Comparison of ENCODE assay signal across 10 mouse cellular contexts in the genomic region with DNA sequence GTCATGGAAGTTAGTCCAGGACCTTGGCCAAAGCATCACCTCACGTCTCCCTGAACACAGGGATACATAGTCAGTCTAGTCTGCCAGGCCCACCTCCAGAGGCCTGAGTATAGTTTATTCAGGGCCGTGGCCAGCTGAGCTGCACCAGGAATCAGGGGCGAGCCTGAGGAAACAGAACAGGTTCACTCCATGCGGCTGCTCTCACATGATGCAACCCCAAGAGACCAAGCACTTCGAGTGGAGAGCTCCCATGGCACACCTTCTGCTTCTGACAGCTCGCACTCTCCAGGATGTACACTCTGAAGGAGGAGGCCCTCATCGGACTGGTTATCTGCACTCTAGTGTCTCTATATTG.
A peak's percentile ranks its signal among the peaks of the same experiment; 100 is the strongest.
DNase-seq lines count a peak whose midpoint lies in the region; ATAC-seq and TF ChIP-seq lines count a peak whose summit lies in the region.
"Had no signal": no experiment of that assay in that cellular context is flagged by ENCODE, and none has a peak within 500 bp of the region (broad histone marks: within the 10 kb centered on the region; RNA-seq: fewer than 3 reads in every experiment).

No protein-coding gene starts in this region.

- H3K27me3 ChIP-seq in lung, postnatal 0 days (replicated peaks; ENCODE audit: insufficient read depth, low read length): no peaks in the 10 kb centered on the region
- no peaks in the 10 kb centered on the region for H3K27me3 ChIP-seq in forebrain, embryonic 15.5 days
- no peaks in the 10 kb centered on the region for H3K27me3 ChIP-seq in intestine, embryonic 14.5 days (replicated peaks; ENCODE audit: control insufficient read depth, insufficient read depth, low read length)
- no peaks in the 10 kb centered on the region for H3K27me3 ChIP-seq in small intestine, adult 2 months (ENCODE audit: control insufficient read depth, insufficient read depth, low read length)

- no peak overlapping the region for H3K4me3 ChIP-seq in lung, postnatal 0 days (ENCODE audit: low read depth, low read length)
- H3K4me3 ChIP-seq in forebrain, embryonic 15.5 days: no peak overlapping the region
- no peak overlapping the region for H3K4me3 ChIP-seq in intestine, embryonic 14.5 days (ENCODE audit: low read depth, low read length)
- H3K4me3 ChIP-seq in small intestine, adult 2 months (ENCODE audit: low read depth, low read length): no peak overlapping the region

- no peak for TF ChIP-seq EP300 in lung, postnatal 0 days (IDR thresholded peaks at IDR 0.05)

- TF ChIP-seq CTCF in lung, postnatal 0 days (IDR thresholded peaks at IDR 0.05): no peak
- TF ChIP-seq CTCF in small intestine, adult 2 months (IDR thresholded peaks at IDR 0.05; ENCODE audit: extremely low read depth, insufficient read length, insufficient replicate concordance, low read depth, low read length): no peak

- no peak overlapping the region for H3K4me2 ChIP-seq in lung, postnatal 0 days (replicated peaks; ENCODE audit: low read depth, low read length)
- no peak overlapping the region for H3K4me2 ChIP-seq in forebrain, embryonic 15.5 days (replicated peaks)
- no peak overlapping the region for H3K4me2 ChIP-seq in intestine, embryonic 14.5 days (ENCODE audit: low read length)

- H3K9ac ChIP-seq in lung, postnatal 0 days (replicated peaks; ENCODE audit: low read depth): no peak overlapping the region
- no peak overlapping the region for H3K9ac ChIP-seq in forebrain, embryonic 15.5 days (replicated peaks)
- no peak overlapping the region for H3K9ac ChIP-seq in intestine, embryonic 14.5 days (ENCODE audit: low read length)
- H3K9ac ChIP-seq: liver, embryonic 14.5 days had no signal

- peak; percentile 63 for ATAC-seq in lung, postnatal 0 days
- ATAC-seq in forebrain, embryonic 15.5 days (replicated peaks): peak; percentile 24; the same call in 1 of the 2 replicates
- ATAC-seq in intestine, embryonic 14.5 days (replicated peaks; ENCODE audit: low FRiP score, low TSS enrichment, low read depth): no peak

- H3K9me3 ChIP-seq in lung, postnatal 0 days (ENCODE audit: low read length): no peaks in the 10 kb centered on the region
- H3K9me3 ChIP-seq in forebrain, embryonic 15.5 days: no peaks in the 10 kb centered on the region
- no peaks in the 10 kb centered on the region for H3K9me3 ChIP-seq in intestine, embryonic 14.5 days (ENCODE audit: control insufficient read depth, low read length)

- H3K36me3 ChIP-seq in lung, postnatal 0 days (ENCODE audit: insufficient read depth, low read length): no peaks in the 10 kb centered on the region; the same call in 1 of the 2 replicates
- peaks cover 10% of the 10 kb centered on the region; the same call in 1 of the 2 replicates for H3K36me3 ChIP-seq in forebrain, embryonic 15.5 days
- peaks cover 16% of the 10 kb centered on the region for H3K36me3 ChIP-seq in intestine, embryonic 14.5 days (ENCODE audit: control insufficient read depth, insufficient read depth, low read length)
- H3K36me3 ChIP-seq in small intestine, adult 2 months (ENCODE audit: control insufficient read depth, insufficient read depth, low read length): peaks cover 1% of the 10 kb centered on the region; the same call in 1 of the 2 replicates

- no peak overlapping the region for H3K27ac ChIP-seq in lung, postnatal 0 days (ENCODE audit: low read length)
- peak overlapping the region; percentile 70 for H3K27ac ChIP-seq in forebrain, embryonic 15.5 days (replicated peaks)
- H3K27ac ChIP-seq in intestine, embryonic 14.5 days (ENCODE audit: low read depth): peak overlapping the region; percentile 30; the same call in 1 of the 2 replicates
- H3K27ac ChIP-seq in small intestine, adult 2 months (ENCODE audit: insufficient read depth, low read depth, low read length): peak overlapping the region; percentile 55
- H3K27ac ChIP-seq: liver, embryonic 14.5 days had no signal

- DNase-seq in lung, postnatal 0 days (ENCODE audit: low spot score): peak; percentile 66
- no peak for DNase-seq in lung, postnatal 14 days
- DNase-seq in intestine, embryonic 14.5 days (ENCODE audit: low spot score): no peak
- DNase-seq in adrenal gland, postnatal 25 days: no peak
- DNase-seq in layer of hippocampus, adult 9-11 months: no peak
- DNase-seq in frontal cortex, adult 2 months (ENCODE audit: extremely low spot score in 1 of 2, low spot score in 1 of 2): no peak
- DNase-seq: right cerebral cortex, postnatal 4 days had no signal

- TF ChIP-seq POLR2A in small intestine, adult 2 months (IDR thresholded peaks at IDR 0.05; ENCODE audit: low read depth, low read length): no peak

- H3K4me1 ChIP-seq in lung, postnatal 0 days (ENCODE audit: insufficient read depth, low read depth, low read length): peaks cover 15% of the 10 kb centered on the region; the same call in 1 of the 2 replicates
- peaks cover 57% of the 10 kb centered on the region for H3K4me1 ChIP-seq in forebrain, embryonic 15.5 days
- peaks cover 36% of the 10 kb centered on the region for H3K4me1 ChIP-seq in intestine, embryonic 14.5 days (replicated peaks; ENCODE audit: control insufficient read depth, insufficient read depth, low read length)
- H3K4me1 ChIP-seq in small intestine, adult 2 months (ENCODE audit: control insufficient read depth, insufficient read depth, insufficient read length, low read length): peaks cover 3% of the 10 kb centered on the region; the same call in 1 of the 2 replicates

- 36% methylated on average over 7 of the region's 7 CpGs for WGBS in lung, postnatal 0 days
- WGBS in forebrain, embryonic 15.5 days: 82% methylated on average over 7 of the region's 7 CpGs
- WGBS in intestine, embryonic 14.5 days: 62% methylated on average over 7 of the region's 7 CpGs
- 78% methylated on average over 7 of the region's 7 CpGs for WGBS in small intestine, adult 2 months
